Mouse (Mus musculus): ENCODE data around the gene Nsun2.
A peak's percentile ranks its signal among the peaks of the same experiment; 100 is the strongest.

The Nsun2 gene

GRCm38 (mm10) chr13:69555045-69555444 is 21.5 kb downstream of the Nsun2 start:
- DNase-seq = no peak

- no peak for DNase-seq
Measured at GRCm38 (mm10) chr13:69555957-69556482, 22.5 kb downstream of the Nsun2 start.

GRCm38 (mm10) chr13:69556728-69557127 is 23.2 kb downstream of the Nsun2 start:
- no peak for DNase-seq

GRCm38 (mm10) chr13:69558098-69558660 is 24.6 kb downstream of the Nsun2 start:
- DNase-seq = peak; percentile 27 to 58

GRCm38 (mm10) chr13:69559291-69559961 is 25.9 kb downstream of the Nsun2 start:
- DNase-seq = no peak

GRCm38 (mm10) chr13:69562004-69562403 is 28.5 kb downstream of the Nsun2 start:
- DNase-seq = no peak

- no peak for DNase-seq
Measured at GRCm38 (mm10) chr13:69562654-69563574, 29.4 kb downstream of the Nsun2 start.

GRCm38 (mm10) chr13:69563905-69564304 is 30.4 kb downstream of the Nsun2 start:
- DNase-seq = no peak

GRCm38 (mm10) chr13:69564573-69564972 is 31.0 kb downstream of the Nsun2 start:
- no peak for DNase-seq

GRCm38 (mm10) chr13:69565401-69565800 is 31.9 kb downstream of the Nsun2 start:
- peak; percentile 32 to 52 for DNase-seq

- DNase-seq = peak; percentile 55 to 86
Measured at GRCm38 (mm10) chr13:69569201-69569600, 35.7 kb downstream of the Nsun2 start.

- DNase-seq = peak in 1 of 2 experiments; percentile 18
Measured at GRCm38 (mm10) chr13:69572594-69572993, 39.0 kb downstream of the Nsun2 start.

GRCm38 (mm10) chr13:69576676-69577075 is 43.1 kb downstream of the Nsun2 start:
- DNase-seq = no peak

- no peak for DNase-seq
Measured at GRCm38 (mm10) chr13:69577181-69577834, 43.8 kb downstream of the Nsun2 start.

GRCm38 (mm10) chr13:69582411-69582810 is 48.9 kb downstream of the Nsun2 start:
- DNase-seq = no peak

GRCm38 (mm10) chr13:69583591-69583990 is 50.0 kb downstream of the Nsun2 start:
- DNase-seq = no peak

GRCm38 (mm10) chr13:69585828-69586227 is 52.3 kb downstream of the Nsun2 start:
- peak; percentile 56 to 69 for DNase-seq

- no peak for DNase-seq
Measured at GRCm38 (mm10) chr13:69586337-69586736, 52.8 kb downstream of the Nsun2 start.

GRCm38 (mm10) chr13:69587849-69588248 is 54.3 kb downstream of the Nsun2 start:
- DNase-seq = no peak

GRCm38 (mm10) chr13:69588263-69588662 is 54.7 kb downstream of the Nsun2 start:
- no peak for DNase-seq

GRCm38 (mm10) chr13:69591338-69591737 is 57.8 kb downstream of the Nsun2 start:
- no peak for DNase-seq

- no peak for DNase-seq
Measured at GRCm38 (mm10) chr13:69592226-69592625, 58.7 kb downstream of the Nsun2 start.

- no peak for DNase-seq
Measured at GRCm38 (mm10) chr13:69593453-69593852, 59.9 kb downstream of the Nsun2 start.

All from kidney, postnatal 25 days (tissue).